Mouse (Mus musculus): ENCODE measurements at regions not wholly inside any gene's neighbourhood (a gene's known extent, or its start where the extent isn't known, plus 50 kb on each side); places are given as distances from the start of the nearest gene placed in this dataset.

- no peak for DNase-seq
Measured at GRCm38 (mm10) chr17:3248875-3249274, 77.5 kb upstream of the Tiam2 start.

GRCm38 (mm10) chr17:3249320-3249719 is 77.1 kb upstream of the Tiam2 start:
- DNase-seq: no peak

- DNase-seq: no peak
Measured at GRCm38 (mm10) chr17:3251176-3251575, 75.2 kb upstream of the Tiam2 start.

DNA sequence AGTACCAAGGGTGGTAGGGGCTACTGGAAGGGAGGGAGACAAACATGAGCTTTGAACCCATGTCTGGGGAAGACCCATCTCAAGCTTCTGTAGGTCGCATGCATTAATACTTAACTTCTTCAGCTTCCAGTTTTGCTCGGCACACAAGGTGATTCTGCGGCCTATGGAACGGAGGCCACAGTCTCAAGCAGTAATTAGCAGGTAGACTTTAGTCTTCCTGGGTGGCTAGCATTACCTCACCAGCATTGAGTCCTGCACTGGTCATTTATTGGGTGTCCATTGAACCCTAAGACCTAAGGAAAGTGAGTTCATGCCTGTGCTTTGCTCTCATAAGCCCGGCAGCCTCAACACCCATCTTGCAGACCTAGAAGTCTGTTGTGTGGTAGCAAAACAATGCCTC is 74.4 kb upstream of the Tiam2 start:
- no peak for DNase-seq

DNA sequence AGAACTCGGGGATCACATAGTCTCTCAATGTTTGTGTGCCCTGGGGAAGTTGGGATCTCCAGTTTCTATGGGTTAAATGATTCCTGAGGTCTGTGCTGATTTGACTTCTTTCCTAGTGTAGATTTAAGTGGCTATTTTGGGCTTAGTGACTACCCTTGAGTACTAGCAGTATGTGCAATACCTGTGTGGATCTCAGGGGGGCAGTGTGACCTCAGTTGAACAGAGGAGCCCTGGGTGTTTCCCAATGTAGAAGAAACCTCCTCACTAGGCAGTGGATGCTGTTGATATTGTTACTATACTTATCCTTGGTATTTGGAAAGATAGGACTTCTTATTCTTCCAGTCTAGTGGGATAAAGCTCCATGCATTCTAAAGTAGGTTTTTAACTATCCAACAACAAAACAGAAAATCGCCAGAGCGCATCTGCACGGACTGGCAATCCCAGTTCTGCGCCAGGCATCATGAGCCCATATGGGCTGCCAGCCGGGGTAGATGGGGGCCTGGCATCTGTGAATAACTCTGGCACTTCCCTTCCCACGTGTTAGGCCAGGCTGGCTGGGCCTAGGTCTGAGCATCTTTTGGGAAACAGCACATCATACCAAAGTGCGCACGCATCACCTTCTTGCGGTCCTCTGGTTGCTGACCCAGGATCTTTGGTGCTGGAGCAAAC is 72.7 kb upstream of the Tiam2 start:
- no peak for DNase-seq

DNA sequence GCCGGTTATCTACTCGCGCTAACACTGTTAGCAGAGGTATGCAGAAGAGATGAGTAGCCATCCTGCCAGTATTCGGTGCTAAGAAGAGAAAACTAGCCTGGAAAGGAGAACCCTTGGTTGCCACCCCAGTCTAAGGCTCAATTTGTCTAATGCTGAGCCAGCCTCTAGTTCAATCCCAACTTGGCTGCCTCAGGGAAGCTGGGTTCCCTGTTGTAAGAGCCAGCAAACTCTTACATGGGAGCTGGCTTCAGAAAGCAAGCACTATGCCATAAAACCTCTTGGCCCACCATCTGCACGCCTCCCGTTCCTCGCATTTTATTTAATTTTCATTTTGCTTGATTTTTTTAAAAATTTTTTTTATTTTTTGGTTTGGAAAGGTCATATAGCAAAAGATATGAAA is 69.6 kb upstream of the Tiam2 start:
- no peak for DNase-seq

GRCm38 (mm10) chr17:3258811-3259510 is 67.4 kb upstream of the Tiam2 start:
- no peak for DNase-seq

DNA sequence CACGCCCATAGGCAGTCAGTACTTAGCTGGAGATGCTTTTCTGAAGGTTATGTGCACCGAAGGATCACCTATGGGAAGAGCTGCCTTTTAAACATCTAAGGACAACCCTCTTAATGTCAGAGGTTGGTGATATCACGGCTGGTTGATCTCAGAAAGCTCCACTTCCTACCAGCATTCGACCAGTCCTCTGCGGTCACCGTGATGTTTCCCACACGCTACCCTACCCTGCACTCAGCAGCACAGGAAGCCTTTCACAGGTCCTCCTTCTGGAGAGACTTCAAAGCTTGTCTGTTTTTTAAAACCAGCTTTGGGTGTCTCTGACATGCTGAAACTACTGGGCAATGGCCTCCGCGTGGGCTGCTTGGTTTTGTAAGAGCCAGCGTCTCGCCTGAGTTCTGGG is 65.6 kb upstream of the Tiam2 start:
- no peak for DNase-seq

- peak; percentile 13 to 16 for DNase-seq
Measured at GRCm38 (mm10) chr17:3273108-3274091, 53.0 kb upstream of the Tiam2 start.

DNA sequence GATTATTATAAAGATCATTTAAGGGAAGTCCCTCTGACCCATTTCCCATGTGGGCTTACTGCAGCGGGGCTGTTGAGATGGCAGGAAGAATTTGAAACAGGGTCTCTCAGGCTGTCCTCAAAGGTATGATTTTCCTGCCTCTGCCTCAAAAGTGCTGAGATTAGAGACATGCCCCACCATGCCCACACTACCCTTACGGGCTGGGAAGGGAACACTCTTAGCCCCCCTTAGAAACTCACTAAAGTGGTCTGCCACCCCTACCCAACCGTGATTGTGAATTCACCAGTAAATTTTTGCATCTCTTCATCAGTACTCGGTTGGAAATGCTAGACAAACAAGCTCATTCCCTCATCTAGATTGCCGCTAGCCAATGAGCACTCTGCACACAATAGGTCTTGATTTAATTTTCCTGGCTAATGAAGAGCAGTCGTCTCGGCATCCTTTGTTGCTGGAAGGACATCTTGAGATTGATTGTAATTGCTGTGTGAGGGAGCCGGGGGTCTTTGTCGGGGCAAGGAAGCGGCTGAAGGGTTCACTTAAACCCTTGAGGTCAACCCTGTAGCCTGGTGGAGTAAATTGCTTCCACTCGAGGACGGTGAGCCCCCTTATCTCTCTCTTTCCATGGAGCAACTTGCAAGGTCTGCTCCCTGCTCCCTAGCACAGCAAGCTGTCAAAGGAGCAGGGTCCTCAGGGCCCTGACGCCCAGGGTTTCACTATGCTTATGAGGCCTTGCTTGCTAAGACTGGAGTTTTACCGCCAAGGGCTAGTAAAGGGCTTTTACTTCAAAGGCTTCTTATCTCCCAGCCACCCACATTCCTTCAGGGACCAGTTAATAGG is 51.7 kb upstream of the Tiam2 start:
- DNase-seq: no peak
